Mouse (Mus musculus) cerebellum, postnatal 4 days (tissue): ENCODE measurements around the gene Tjp1.
A peak's percentile ranks its signal among the peaks of the same experiment; 100 is the strongest.

ENCODE experiments used
- DNase-seq, 2 experiments: peaks; one replicate each; pipeline ENCODE4 v3.0.0; 2022; ENCODE audit warnings: low spot score in 2 of 2, mixed read lengths in 1 of 2

Gene Tjp1

GRCm38 (mm10) chr7:65527071-65528007 lies at the start of gene Tjp1:
TSS of gene Tjp1 (minus strand) at chr7:65527781.
- DNase-seq, result peak; percentile 34 to 52

- peak in 1 of 2 experiments; percentile 64 for DNase-seq
Measured at GRCm38 (mm10) chr7:65577118-65577517, 49.5 kb upstream of the Tjp1 start.

- DNase-seq, result peak in 1 of 2 experiments; percentile 24
Measured at GRCm38 (mm10) chr7:65572731-65573130, 45.1 kb upstream of the Tjp1 start.

- DNase-seq, result no peak
Measured at GRCm38 (mm10) chr7:65570691-65571090, 43.1 kb upstream of the Tjp1 start.

DNA sequence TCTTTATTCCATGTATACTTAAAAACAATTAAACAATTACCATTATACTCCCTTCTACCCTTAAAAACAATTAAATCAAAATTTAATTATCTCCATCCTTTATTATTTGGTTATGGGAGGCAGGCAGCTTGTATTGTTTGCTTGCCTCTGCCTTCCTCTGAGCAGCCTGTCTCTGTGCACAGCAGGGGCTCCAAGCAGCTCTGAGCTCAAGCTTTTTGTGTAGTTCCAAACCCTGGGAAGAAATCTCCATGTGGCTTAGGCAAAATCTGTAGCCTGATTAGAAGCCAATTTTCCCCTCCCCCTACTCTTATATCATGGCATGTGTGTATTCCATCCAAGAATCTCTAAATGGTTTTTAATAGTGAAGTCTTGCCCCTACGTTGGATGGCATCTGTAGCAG lies 28.4 kb upstream of the Tjp1 start:
- DNase-seq, result peak in 1 of 2 experiments; percentile 22

GRCm38 (mm10) chr7:65545741-65546140 lies 18.2 kb upstream of the Tjp1 start:
- DNase-seq, result no peak

DNA sequence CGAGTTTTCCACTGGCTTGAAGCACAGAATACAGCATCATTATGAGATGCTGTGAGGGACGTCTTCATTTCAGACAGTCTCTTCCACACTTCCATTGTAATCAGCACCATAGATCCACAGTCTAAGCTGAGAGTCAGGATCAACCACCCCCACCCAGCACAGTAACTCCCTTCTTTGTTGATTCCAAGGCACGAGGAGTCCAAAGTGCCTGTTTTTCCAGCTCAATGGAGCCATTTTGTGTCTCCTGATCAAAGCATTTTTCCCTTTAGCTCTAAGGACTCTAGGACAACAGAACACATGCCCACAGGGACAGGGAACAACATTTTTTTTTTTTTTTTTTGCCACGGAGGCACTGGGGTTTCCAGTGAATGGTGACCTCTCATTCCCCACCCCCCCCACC lies 5.1 kb upstream of the Tjp1 start:
- DNase-seq, result no peak

- DNase-seq, result no peak
Measured at GRCm38 (mm10) chr7:65523116-65523515, 4.5 kb downstream of the Tjp1 start.

- DNase-seq, result no peak
Measured at GRCm38 (mm10) chr7:65522490-65522889, 5.1 kb downstream of the Tjp1 start.

DNA sequence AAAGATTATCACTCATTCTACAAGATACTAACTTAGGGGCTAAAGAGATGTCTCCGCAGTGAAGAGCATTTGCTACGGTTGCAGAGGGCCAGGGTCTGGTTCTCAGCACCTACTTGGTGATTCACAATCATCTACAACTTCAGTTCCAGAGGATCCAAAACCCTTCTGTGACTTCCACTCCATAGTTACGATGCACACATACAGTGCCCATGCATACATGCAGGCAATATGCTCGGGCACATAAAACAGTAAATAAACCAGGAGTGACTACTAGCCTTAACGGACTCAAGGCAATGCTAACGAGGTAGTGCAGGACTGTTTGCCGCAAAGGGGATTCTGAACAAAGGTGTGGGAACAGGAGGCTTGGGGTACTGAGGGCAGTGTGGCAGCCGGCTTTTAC lies 7.0 kb downstream of the Tjp1 start:
- no peak for DNase-seq

DNA sequence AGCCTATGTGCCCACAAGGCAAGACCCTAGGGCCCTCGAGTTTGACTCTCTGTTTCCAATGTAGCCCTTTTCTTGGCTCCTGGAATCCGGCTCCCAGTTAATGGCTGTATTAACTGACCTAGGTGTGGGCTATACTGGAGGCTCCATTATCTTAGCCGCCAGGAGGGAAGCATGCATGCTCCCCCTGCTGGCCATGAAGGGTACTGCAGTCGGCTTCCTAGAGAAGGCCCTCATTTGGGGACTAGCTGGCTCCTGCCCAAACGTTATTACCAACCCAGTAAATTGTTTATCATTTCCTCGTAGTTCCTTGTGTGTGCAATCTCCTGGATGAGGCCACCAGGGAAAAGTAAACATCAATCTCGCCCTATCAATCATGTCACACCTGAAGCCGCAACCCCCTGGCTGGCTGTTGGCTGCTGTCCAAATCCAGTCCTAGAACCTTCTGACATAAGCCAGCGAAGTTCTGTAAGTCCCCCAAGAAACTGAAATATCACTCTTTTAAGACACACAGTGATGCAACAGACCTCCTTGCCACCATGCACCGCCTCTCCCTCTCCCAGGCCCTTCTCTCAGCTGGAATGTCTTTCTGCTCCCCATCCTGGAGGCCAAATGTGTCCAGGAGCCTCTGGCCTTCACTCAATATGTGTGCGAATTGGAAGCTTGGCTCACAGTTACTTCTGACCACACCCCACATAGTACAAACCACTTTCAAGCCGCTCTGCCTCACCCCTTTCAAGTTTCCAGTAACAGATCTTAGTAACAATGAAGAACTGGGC lies 7.6 kb downstream of the Tjp1 start:
- peak; percentile 44 to 79 for DNase-seq

DNA sequence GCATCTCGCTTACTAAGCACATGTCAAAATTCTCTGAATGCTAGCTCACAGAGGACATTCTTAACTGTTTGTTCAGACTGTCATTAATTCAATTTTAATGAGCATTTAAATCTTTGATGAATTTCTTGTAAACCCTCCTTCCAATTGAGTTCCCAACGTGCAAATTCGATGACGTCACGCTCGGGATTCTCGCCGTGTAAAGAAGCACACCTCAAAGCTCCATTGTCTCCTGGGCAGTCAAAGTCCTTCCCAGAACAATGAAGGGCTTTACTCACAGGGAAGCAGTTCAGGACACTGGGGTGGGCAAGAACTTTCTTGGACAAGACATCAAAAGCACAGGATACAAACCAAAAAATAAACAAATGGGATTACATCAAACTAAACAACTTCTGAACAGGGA lies 10.7 kb downstream of the Tjp1 start:
- no peak for DNase-seq

DNA sequence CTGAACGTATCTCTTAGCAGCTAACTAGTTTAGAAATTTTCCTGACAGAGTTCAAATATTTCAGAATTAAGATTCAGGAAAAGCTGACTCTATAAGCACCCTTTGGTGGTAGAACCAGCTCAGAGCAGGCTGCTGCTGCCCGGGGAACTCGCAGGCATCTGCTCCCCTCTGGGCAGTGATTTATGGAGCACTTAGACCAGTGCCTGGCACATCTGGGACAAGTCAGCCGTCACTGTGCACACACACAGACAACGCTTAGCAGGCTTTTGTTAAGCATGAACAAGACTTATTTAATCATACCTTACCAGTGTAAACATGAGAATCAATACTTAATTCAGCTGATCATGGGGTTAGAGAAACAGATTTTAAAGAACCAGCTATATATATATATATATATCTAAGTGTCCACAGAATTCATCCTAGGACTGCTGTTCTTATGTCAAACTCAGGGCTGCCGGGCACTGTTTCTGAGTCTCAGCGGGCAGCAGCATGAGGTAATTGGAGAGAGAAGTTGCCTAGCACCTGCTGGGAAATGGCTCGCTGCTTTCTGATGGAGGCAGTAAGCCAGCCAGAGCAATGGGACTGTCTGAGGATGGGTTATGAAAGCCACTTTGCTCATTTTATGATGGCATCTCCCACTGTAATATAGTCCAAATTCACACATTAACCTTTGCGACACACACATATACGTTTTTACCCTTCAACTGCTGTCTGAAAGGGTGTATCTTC lies 14.0 kb downstream of the Tjp1 start:
- no peak for DNase-seq

GRCm38 (mm10) chr7:65509357-65509756 lies 18.2 kb downstream of the Tjp1 start:
- peak in 1 of 2 experiments; percentile 68 for DNase-seq

GRCm38 (mm10) chr7:65507341-65507740 lies 20.2 kb downstream of the Tjp1 start:
- DNase-seq, result no peak

DNA sequence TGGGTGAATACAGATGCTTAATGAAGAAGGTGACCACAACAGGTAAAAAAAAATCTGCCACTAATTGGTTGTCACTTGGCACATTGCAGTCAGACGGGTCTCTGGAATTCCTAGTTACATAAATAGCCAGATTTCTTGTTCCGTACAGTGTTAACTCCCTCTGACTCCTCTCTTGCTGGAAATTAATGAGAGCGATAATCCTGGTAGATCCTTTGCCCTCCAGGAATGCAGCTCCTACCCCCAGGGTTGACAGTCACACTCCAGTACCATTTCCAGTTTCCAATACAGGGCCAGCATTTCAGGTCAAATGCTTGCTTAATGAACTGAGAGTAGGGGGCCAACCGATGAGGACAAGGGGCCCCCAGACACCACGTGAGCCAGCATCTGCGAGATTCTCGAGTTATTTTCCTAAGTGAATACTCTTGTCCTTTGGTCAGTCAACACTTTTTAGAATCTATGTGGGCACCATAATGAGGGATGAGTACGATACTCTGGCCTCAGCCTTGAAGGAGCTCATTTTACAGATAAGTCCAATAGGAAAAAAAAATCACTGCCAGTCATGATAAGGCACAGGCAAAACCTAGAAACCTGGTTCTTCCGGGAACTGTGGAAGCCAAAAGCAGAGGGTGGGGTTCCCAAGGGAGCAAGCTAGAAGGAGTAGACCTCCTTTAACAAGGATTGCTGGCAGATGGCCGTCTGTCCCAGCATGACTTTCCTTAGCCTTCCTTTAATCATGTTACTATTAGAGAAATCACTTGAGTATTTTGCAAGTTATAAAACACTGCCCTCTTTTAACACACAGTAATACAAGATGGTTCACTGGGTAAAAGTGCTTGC lies 24.9 kb downstream of the Tjp1 start:
- no peak for DNase-seq

DNA sequence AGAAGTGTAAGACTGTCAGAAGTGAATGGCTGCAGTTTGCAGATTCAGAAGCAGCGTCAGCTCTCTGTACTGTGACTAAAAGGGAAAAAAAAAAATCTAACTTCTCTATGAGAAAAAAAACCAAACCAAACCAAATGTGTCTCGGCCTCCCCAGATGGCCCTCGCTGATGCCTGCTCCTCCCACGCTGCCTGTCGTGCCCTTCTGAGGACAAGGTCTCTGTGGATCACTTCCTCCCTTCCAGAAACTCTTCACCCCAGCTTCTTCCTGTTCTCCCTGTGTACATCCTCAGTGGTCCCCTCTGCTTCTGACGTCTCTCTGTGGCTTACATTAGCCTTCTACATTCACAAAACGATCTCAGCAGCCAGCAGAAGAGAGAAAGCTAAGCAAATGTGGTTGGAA lies 26.8 kb downstream of the Tjp1 start:
- no peak for DNase-seq

DNA sequence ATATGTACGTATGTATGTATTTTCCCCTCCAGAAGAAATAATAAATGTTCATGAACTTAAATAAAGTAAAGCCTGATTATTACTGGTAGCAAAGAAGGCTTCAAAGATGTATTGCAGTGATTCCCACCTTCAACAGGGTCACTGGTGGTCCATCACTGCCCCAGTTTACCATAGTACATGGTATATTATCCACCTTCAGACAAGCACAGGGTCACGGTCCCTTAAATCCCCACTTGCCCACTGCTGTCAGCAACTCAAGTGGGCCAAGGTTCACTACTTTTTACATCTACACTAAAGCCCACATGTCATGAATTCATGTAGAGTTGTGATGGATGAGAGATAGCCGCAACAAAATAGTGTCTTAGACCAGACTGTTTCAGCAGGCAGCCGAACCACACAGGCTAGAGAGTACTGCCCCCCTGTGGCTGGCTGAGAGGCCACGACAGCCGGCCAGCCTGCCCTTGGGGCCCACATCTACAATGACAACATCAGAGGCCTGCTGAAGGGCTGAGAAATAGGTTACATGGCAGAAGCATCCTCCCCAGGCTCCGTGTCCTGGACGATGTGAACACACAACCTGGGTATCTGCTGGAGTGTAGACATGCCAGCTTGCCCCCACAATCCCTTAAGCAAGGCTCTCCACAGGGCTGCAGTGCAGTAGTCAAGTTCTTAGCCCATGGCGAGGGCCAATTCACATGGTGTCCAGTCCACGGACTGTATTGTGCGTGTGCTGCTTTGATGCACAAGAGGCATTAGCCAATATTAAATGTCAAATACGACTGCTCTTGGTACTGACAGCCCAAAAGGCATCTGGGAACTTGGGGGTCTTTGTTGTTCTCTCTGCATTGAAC lies 29.6 kb downstream of the Tjp1 start:
- DNase-seq, result peak; percentile 47 to 71

DNA sequence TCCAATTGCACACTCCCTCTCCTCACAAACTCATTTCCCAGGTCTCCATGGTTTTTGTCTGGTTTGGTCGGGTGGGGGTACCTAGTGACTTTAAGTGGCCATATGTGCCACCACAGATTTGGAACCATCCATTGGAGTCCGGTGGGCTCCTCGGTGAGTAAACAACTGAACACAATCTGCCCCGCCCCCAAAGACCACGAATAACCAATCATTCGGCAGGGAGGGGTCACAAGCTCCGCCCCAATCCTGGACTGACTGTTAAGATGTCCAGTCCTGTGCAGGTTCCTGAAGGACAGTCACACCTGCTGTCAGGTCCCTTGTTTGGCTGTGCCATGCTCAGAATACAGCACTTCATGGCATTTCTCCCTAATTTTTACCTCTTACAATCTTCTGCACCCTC lies 37.1 kb downstream of the Tjp1 start:
- DNase-seq, result no peak

DNA sequence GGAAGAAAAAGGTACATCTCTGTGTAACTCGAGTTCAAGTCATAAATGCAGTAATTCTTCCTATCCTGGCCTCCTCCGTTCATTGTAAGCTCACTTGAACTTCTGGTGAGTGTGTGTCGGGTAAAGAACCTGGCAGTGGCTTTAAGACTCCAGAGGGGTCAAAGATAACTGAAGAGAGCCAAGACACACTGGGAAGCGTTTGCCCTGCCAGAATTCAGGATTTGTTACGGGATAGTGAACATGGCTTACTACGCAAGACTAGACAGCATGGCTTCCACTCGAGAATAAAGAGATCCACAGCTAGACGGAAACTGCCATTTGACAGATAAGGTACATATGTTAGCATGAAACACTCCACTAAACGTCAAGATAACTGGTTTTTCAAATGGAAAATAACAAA lies 37.8 kb downstream of the Tjp1 start:
- peak in 1 of 2 experiments; percentile 56 for DNase-seq
